Mouse (Mus musculus) liver, embryonic 13.5 days (tissue): ENCODE measurements around the gene Ficd. TPM values are rescaled to one million over a fixed set of nuclear protein-coding genes. Genes with fewer than 3 reads are reported as not detected.

Experiments used
- ATAC-seq: fragments of 200-750 bp; cut with Nextera tagmentation; 2 replicates; pipeline ENCODE4 v1.8.0; 2017; ENCODE audit warnings: low read depth, mild to moderate bottlenecking, moderate number of reproducible peaks, moderate library complexity
- DNase-seq: peaks from one replicate; pipeline ENCODE4 v3.0.0; 2022
- H3K27ac ChIP-seq: fragments of 300-500 bp; sonication (generic); 2 replicates; pipeline ENCODE4 v1.5.1; 2015; ENCODE audit warnings: moderate library complexity, mild to moderate bottlenecking, inconsistent platforms
- H3K27me3 ChIP-seq: fragments of 300-500 bp; sonication (generic); 2 replicates; pipeline ENCODE4 v1.6.1; 2015; ENCODE audit warnings: mild to moderate bottlenecking, inconsistent platforms
- H3K36me3 ChIP-seq: fragments of 300-500 bp; sonication (generic); 2 replicates; pipeline ENCODE4 v1.6.1; 2015; ENCODE audit warnings: mild to moderate bottlenecking, inconsistent platforms
- H3K4me1 ChIP-seq: fragments of 300-500 bp; sonication (generic); replicated peaks from 2 replicates; pipeline ENCODE4 v1.6.1; 2015; ENCODE audit warnings: inconsistent platforms
- H3K4me2 ChIP-seq: fragments of 300-500 bp; sonication (generic); 2 replicates; pipeline ENCODE4 v1.6.1; 2015; ENCODE audit warnings: inconsistent platforms, mild to moderate bottlenecking, moderate library complexity
- H3K4me3 ChIP-seq: fragments of 300-500 bp; sonication (generic); replicated peaks from 2 replicates; pipeline ENCODE4 v1.5.1; 2015; ENCODE audit warnings: mild to moderate bottlenecking, inconsistent platforms
- H3K9ac ChIP-seq: fragments of 300-500 bp; sonication (generic); 2 replicates; pipeline ENCODE4 v1.6.1; 2015; ENCODE audit warnings: mild to moderate bottlenecking, inconsistent platforms
- H3K9me3 ChIP-seq: fragments of 300-500 bp; sonication (generic); replicated peaks from 2 replicates; pipeline ENCODE4 v1.6.1; 2016; ENCODE audit warnings: inconsistent platforms
- WGBS: fragments of 180-500 bp; shearing (Covaris S2); methylation state at CpG from one replicate; pipeline ENCODE4 v1.1.7; 2015; ENCODE audit not compliant: insufficient replicate concordance; 5-methylcytosine and 5-hydroxymethylcytosine counted together
- polyA plus RNA-seq: library from polyadenylated mRNA; unstranded; fragments of >200 nt; fragmentation: Nextera tagmentation; extraction: Ambion mirVana; gene quantifications from 2 replicates; pipeline ENCODE4 v1.2.1, GENCODE M21; 2015

Gene Ficd
- polyA plus RNA-seq, 1 experiment from 2014 or later: 2.2 TPM

- Histone ChIP-seq H3K9me3 (no peaks in the 10 kb centered on the region), H3K27me3 (peaks cover 5% of the 10 kb centered on the region), H3K4me1 (peaks cover 25% of the 10 kb centered on the region), H3K36me3 (no peaks in the 10 kb centered on the region), H3K4me2 (no peak overlapping the region), H3K27ac (no peak overlapping the region), H3K9ac (no peak overlapping the region), H3K4me3 (no peak overlapping the region)
- 64% methylated on average over 7 of the region's 7 CpGs for WGBS
- DNase-seq: no peak
- ATAC-seq: no peak
These were observed 53.6 kb downstream of the Ficd start for GRCm38 (mm10) chr5:113789075-113789788.

Other genes with a start within 250 kb of the Ficd start
- gene Wscd2, start 245.5 kb upstream of the Ficd start, polyA plus RNA-seq: 0.06 and 0.10 TPM in 2 replicates
- gene Cmklr1, start 85.4 kb upstream of the Ficd start, polyA plus RNA-seq: 1.4 and 1.8 TPM in 2 replicates
- not detected in 2 replicates for gene 1700069L16Rik, start 11.0 kb upstream of the Ficd start, polyA plus RNA-seq
- gene Sart3, start 36.7 kb downstream of the Ficd start, polyA plus RNA-seq: 21.2 and 24.2 TPM in 2 replicates
- gene Iscu, start 36.9 kb downstream of the Ficd start, polyA plus RNA-seq: 104 and 106 TPM in 2 replicates
- gene Tmem119, start 64.7 kb downstream of the Ficd start, polyA plus RNA-seq: 3.8 TPM in 2 replicates
- 10.1 and 11.6 TPM in 2 replicates for gene Selplg, start 96.8 kb downstream of the Ficd start, polyA plus RNA-seq
- 48.0 and 60.3 TPM in 2 replicates for gene Coro1c, start 173.0 kb downstream of the Ficd start, polyA plus RNA-seq